Mouse (Mus musculus) forebrain, embryonic 11.5 days (tissue): Measurements from ENCODE around the gene Mosmo. TPM values are rescaled to one million over a fixed set of nuclear protein-coding genes. Genes with fewer than 3 reads are reported as not detected.
A peak's percentile ranks its signal among the peaks of the same experiment; 100 is the strongest.

ENCODE experiments used
- ATAC-seq: fragments of 200-750 bp; cut with Nextera tagmentation; replicated peaks from 2 replicates; pipeline ENCODE4 v1.8.0; 2017; ENCODE audit warnings: moderate TSS enrichment; ENCODE audit not compliant: low FRiP score
- DNase-seq: peaks from one replicate; pipeline ENCODE4 v3.0.0-alpha.2; 2017; ENCODE audit warnings: low spot score
- H3K27ac ChIP-seq: fragments of 300-500 bp; sonication (generic); 2 replicates; pipeline ENCODE4 v1.5.1; 2014; ENCODE audit warnings: low read depth, low read length
- H3K27me3 ChIP-seq: fragments of 300-500 bp; sonication (generic); 2 replicates; pipeline ENCODE4 v1.6.1; 2014; ENCODE audit warnings: mild to moderate bottlenecking, low read length, mixed read lengths; ENCODE audit not compliant: control insufficient read depth, insufficient read depth
- H3K36me3 ChIP-seq: fragments of 300-500 bp; sonication (generic); 2 replicates; pipeline ENCODE4 v1.6.1; 2014; ENCODE audit warnings: mild to moderate bottlenecking, low read length, moderate library complexity, mixed read lengths; ENCODE audit not compliant: control insufficient read depth, insufficient read depth
- H3K4me1 ChIP-seq: fragments of 300-500 bp; sonication (generic); replicated peaks from 2 replicates; pipeline ENCODE4 v1.6.1; 2014; ENCODE audit warnings: low read length, mixed read lengths; ENCODE audit not compliant: control insufficient read depth, insufficient read depth
- H3K4me2 ChIP-seq: fragments of 300-500 bp; sonication (generic); 2 replicates; pipeline ENCODE4 v1.6.1; 2014; ENCODE audit warnings: low read depth, mild to moderate bottlenecking, low read length, moderate library complexity, mixed read lengths; ENCODE audit not compliant: severe bottlenecking
- H3K4me3 ChIP-seq: fragments of 300-500 bp; sonication (generic); 2 replicates; pipeline ENCODE4 v1.5.1; 2014; ENCODE audit warnings: low read depth, low read length
- H3K9ac ChIP-seq: fragments of 300-500 bp; sonication (generic); 2 replicates; pipeline ENCODE4 v1.6.1; 2014; ENCODE audit warnings: low read length
- H3K9me3 ChIP-seq: fragments of 300-500 bp; sonication (generic); 2 replicates; pipeline ENCODE4 v1.6.1; 2016; ENCODE audit warnings: low read length, mixed read lengths; ENCODE audit not compliant: control insufficient read depth
- WGBS: fragments of 180-500 bp; shearing (Covaris S2); extraction: QIAGEN DNeasy Blood & Tissue Kit; methylation state at CpG from one replicate; pipeline ENCODE4 v1.1.7; 2014; 5-methylcytosine and 5-hydroxymethylcytosine counted together
- polyA plus RNA-seq: library from polyadenylated mRNA; unstranded; fragments of >200 nt; fragmentation: Nextera tagmentation; extraction: Ambion mirVana; gene quantifications from 2 replicates; pipeline ENCODE4 v1.2.1, GENCODE M21; 2014

Gene Mosmo
- polyA plus RNA-seq, 1 experiment from 2014 or later = 16.6 TPM

DNA sequence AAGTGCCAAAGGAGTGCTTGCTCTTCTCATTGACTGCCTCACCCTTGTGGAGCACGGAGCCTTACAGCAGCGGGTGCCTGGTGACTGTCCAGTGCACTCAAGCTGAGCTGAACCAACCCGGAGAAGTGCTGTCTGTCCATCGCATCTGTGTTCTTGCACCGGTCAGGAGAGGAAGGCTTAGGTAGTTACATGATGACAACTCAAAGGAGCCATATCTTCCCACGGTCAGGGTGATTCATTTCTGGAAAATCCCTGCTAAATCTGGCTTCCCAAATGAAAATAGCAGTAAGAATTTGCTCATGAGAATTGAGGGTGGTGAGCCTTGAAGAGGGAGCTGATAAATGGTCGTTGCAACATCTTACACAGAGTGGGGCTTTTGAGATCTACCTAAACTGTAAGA lies 74.5 kb downstream of the Mosmo start:
- H3K9ac ChIP-seq = no peak overlapping the region
- H3K4me2 ChIP-seq = no peak overlapping the region
- ATAC-seq (no peak), DNase-seq (peak; percentile 49)
- WGBS = 88% methylated on average over 7 of the region's 7 CpGs
- no peak overlapping the region for H3K27ac ChIP-seq
- H3K36me3 ChIP-seq = no peaks in the 10 kb centered on the region
- no peak overlapping the region for H3K4me3 ChIP-seq
- H3K27me3 ChIP-seq = no peaks in the 10 kb centered on the region
- no peaks in the 10 kb centered on the region for H3K9me3 ChIP-seq
- H3K4me1 ChIP-seq = no peaks in the 10 kb centered on the region

GRCm38 (mm10) chr7:120754671-120755070 lies 77.3 kb downstream of the Mosmo start:
- DNase-seq (peak; percentile 94), ATAC-seq (peak; percentile 86)
- Histone ChIP-seq H3K9me3 (no peaks in the 10 kb centered on the region), H3K27ac (no peak overlapping the region), H3K36me3 (no peaks in the 10 kb centered on the region), H3K9ac (no peak overlapping the region), H3K4me3 (no peak overlapping the region), H3K27me3 (no peaks in the 10 kb centered on the region), H3K4me1 (no peaks in the 10 kb centered on the region), H3K4me2 (no peak overlapping the region)
- WGBS = 12% methylated on average over 5 of the region's 5 CpGs

DNA sequence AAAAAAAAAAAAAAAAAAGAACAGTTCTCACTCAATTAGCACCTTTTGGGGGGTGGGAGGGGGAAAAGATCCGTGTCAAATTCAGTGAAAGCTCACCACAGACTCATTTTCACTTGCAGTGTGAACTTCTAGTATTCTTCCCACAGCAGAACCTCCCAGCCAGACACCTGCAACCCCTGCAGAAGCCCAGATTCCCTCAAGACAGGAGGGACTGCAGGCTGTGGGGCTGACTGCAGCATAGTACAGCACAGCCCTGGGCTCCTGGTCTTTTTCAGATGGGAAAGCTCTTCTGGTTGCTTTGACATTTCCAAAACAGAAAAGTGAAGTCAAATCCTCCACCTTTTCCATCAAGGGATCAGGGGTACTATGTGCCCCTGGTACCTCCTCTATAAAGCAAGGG lies 90.0 kb downstream of the Mosmo start:
- DNase-seq = no peak
- Histone ChIP-seq H3K27me3 (no peaks in the 10 kb centered on the region), H3K27ac (no peak overlapping the region), H3K4me1 (peaks cover 6% of the 10 kb centered on the region; the same call in 1 of the 2 replicates), H3K9ac (peak overlapping the region; percentile 21; the same call in 1 of the 2 replicates), H3K4me2 (no peak overlapping the region), H3K4me3 (no peak overlapping the region), H3K36me3 (no peaks in the 10 kb centered on the region), H3K9me3 (no peaks in the 10 kb centered on the region)
- ATAC-seq = no peak
- 0% methylated on average over 1 of the region's 1 CpGs for WGBS

GRCm38 (mm10) chr7:120771389-120771788 lies 94.0 kb downstream of the Mosmo start:
- no peak overlapping the region for H3K27ac ChIP-seq
- no peak overlapping the region for H3K4me2 ChIP-seq
- H3K9me3 ChIP-seq = no peaks in the 10 kb centered on the region
- DNase-seq = no peak
- H3K9ac ChIP-seq = no peak overlapping the region
- H3K4me3 ChIP-seq = no peak overlapping the region
- no peak for ATAC-seq
- 59% methylated on average over 1 of the region's 1 CpGs for WGBS
- H3K4me1 ChIP-seq = peaks cover 6% of the 10 kb centered on the region; the same call in 1 of the 2 replicates
- H3K27me3 ChIP-seq = no peaks in the 10 kb centered on the region
- H3K36me3 ChIP-seq = no peaks in the 10 kb centered on the region

DNA sequence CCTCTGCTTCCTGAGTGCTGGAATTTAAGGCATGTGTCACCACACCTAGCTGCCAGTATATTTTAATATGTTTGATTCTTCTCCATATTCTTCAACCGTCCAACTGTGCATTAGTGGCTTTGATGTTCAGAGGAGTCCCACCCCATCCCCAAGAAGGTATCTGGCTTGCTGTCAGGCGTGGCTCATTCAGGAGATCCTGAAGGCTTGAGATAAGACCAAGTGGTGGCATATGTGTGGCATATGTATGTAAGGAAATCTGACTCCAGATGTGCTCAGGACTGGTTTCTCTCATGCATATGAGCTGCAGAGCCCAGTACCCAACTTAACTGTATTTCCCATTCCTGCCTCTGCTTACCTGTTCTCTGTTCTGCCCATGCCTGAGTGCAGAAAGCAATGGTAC lies 100.6 kb downstream of the Mosmo start:
- Histone ChIP-seq H3K27ac (no peak overlapping the region), H3K27me3 (no peaks in the 10 kb centered on the region), H3K36me3 (no peaks in the 10 kb centered on the region), H3K4me1 (no peaks in the 10 kb centered on the region), H3K9ac (no peak overlapping the region), H3K9me3 (no peaks in the 10 kb centered on the region), H3K4me2 (no peak overlapping the region), H3K4me3 (no peak overlapping the region)
- ATAC-seq = no peak
- DNase-seq = peak; percentile 11
- WGBS = 72% methylated on average over 2 of the region's 2 CpGs

Other genes starting within 250 kb of the Mosmo start
- gene Uqcrc2, start 42.4 kb upstream of the Mosmo start, polyA plus RNA-seq = 182 and 203 TPM in 2 replicates
- gene Pdzd9, start 7.3 kb upstream of the Mosmo start, polyA plus RNA-seq = 0.39 and 0.60 TPM in 2 replicates
- 0.11 and 0.19 TPM in 2 replicates for gene Vwa3a, start 61.7 kb downstream of the Mosmo start, polyA plus RNA-seq
- not detected in 2 replicates for gene Gm5737, start 134.7 kb downstream of the Mosmo start, polyA plus RNA-seq
- 10.0 and 12.7 TPM in 2 replicates for gene Eef2k, start 165.2 kb downstream of the Mosmo start, polyA plus RNA-seq
- 27.1 and 29.1 TPM in 2 replicates for gene Polr3e, start 240.1 kb downstream of the Mosmo start, polyA plus RNA-seq